Mouse (Mus musculus): ENCODE measurements around the gene 4930469K13Rik. TPM values are rescaled to one million over a fixed set of nuclear protein-coding genes. Genes with fewer than 3 reads are reported as not detected.

The 4930469K13Rik gene
- polyA plus RNA-seq, 1 experiment from 2014 or later: not detected

DNA sequence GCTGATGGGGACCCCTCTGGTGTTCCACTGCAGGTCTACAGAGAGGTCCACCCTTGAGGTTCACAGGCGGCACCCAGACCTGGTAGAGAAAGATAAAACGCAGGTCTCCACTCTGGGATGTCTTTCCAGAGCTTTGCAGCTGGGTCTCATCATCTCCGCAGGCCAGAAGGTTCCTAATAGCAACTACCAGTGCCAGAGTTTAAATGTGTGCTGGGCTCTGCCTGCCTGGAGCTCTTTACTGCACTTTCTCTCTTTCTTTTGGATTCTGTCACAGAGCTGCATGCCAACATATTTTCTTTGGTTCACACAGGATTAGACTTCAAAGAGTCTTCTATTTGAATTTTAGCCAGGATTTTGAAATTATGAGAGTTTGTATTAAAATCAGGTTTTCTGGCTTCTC, 129.2 kb downstream of the 4930469K13Rik start:
- Histone ChIP-seq H3K36me3 (no peaks in the 10 kb centered on the region), H3K27ac (no peak overlapping the region), H3K27me3 (no peaks in the 10 kb centered on the region), H3K9me3 (no peaks in the 10 kb centered on the region), H3K4me2 (replicated peaks) (no peak overlapping the region), H3K4me1 (no peaks in the 10 kb centered on the region), H3K4me3 (no peak overlapping the region), H3K9ac (no peak overlapping the region)
- no peak for ATAC-seq (ENCODE audit: insufficient number of reproducible peaks, insufficient read depth, low FRiP score, low TSS enrichment)
- WGBS: 64% methylated on average over 3 of the region's 3 CpGs

DNA sequence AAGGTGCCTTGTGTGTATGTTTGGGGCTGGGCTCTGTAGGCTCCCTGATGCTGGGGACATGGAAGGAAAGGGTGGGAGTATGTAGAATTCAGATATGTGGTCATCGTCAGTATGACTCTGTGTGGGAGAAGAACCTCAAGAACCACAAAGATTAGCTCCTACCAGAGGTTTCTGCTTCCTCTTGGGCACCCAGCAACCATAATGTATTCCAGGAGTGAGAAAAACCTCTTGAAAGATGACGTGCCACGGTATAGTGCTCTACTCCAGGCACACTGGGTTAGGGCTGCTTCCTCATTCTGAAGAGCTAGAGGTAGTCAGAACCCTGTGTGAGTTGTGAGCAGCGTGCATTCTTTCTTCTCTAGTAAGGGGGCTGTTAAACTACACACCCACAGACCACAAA, 130.6 kb downstream of the 4930469K13Rik start:
- Histone ChIP-seq H3K27me3 (no peaks in the 10 kb centered on the region), H3K9me3 (no peaks in the 10 kb centered on the region), H3K4me2 (replicated peaks) (no peak overlapping the region), H3K27ac (no peak overlapping the region), H3K4me1 (peaks cover 7% of the 10 kb centered on the region; the same call in 1 of the 2 replicates), H3K4me3 (no peak overlapping the region), H3K9ac (no peak overlapping the region), H3K36me3 (no peaks in the 10 kb centered on the region)
- 83% methylated on average over 4 of the region's 4 CpGs for WGBS
- no peak for ATAC-seq (ENCODE audit: insufficient number of reproducible peaks, insufficient read depth, low FRiP score, low TSS enrichment)

DNA sequence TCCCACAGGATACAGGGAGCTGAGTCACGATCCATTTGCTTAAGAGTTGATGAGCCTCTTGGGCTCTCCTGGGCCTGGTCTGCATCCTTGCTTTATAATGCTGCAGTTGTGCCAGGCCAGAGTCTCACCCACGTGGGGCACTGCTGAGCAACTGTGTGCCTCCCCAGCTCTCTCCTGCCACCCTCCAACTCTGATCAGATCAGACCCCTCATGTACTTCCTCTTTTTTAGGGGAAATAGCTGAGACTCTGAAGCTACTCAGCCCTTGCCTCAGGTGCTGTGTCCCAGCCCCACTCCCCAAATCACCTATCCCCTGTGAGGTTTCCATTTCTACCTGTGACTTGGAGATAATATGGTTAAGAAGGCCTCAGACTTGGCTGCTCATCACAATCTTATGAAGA, 133.0 kb downstream of the 4930469K13Rik start:
- Histone ChIP-seq H3K4me2 (replicated peaks) (no peak overlapping the region), H3K27ac (no peak overlapping the region), H3K4me1 (peaks cover 10% of the 10 kb centered on the region; the same call in 1 of the 2 replicates), H3K9ac (no peak overlapping the region), H3K4me3 (no peak overlapping the region), H3K36me3 (no peaks in the 10 kb centered on the region), H3K9me3 (no peaks in the 10 kb centered on the region), H3K27me3 (no peaks in the 10 kb centered on the region)
- ATAC-seq (ENCODE audit: insufficient number of reproducible peaks, insufficient read depth, low FRiP score, low TSS enrichment): no peak
- WGBS: 68% methylated on average over 2 of the region's 2 CpGs

DNA sequence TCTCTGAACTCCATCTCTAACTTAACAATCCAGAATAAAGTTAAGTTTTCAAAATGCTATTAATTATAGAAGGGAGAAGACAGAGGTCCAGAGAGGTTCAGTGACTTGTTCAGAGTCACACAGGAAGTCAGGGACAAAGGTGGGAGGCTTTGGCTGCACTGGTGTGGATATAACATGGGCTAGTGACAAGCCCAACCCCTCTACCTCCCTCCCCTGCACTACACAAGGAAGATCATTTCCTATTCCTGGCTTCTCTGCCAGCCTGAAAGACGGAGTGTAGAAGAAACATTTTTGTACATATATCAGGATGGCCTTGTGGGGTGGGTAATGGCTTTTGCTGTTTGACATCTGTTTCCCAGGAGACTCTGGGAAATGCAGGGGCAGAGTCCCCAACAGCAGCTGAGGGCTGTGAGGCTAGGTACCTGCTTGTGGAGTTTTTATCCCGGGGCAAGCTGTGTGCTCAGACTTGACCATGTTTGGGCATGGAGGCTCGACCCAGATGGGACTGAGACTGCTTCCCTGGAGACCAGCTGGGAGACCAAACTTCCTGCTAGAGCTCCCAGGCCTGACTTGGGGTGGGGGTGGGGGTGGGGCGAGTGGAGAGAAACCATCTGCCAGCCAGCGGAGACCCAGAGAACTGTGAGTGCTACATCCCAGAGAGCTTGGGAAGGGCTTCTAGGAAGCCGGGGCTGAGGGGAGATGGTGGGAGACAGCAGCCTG, 135.5 kb downstream of the 4930469K13Rik start, which contains the start of gene Kcnmb1:
TSS of gene Kcnmb1 (plus strand) at position 326 of the 720 bp plus-strand sequence.
- 35% methylated on average over 6 of the region's 6 CpGs for WGBS
- H3K36me3 ChIP-seq: no peaks in the 10 kb centered on the region
- H3K4me3 ChIP-seq: no peak within 1 kb of the TSS
- ATAC-seq (ENCODE audit: insufficient number of reproducible peaks, insufficient read depth, low FRiP score, low TSS enrichment): 0 out of 2 replicates have a peak, but pooled peaks have one; percentile 9
- H3K27me3 ChIP-seq: no peaks in the 10 kb centered on the region
- no peaks in the 10 kb centered on the region for H3K9me3 ChIP-seq
- H3K27ac ChIP-seq: no peak within 1 kb of the TSS
- H3K4me1 ChIP-seq: peaks cover 10% of the 10 kb centered on the region; the same call in 1 of the 2 replicates
- no peak within 1 kb of the TSS for H3K4me2 ChIP-seq (replicated peaks)
- H3K9ac ChIP-seq: no peak within 1 kb of the TSS

DNA sequence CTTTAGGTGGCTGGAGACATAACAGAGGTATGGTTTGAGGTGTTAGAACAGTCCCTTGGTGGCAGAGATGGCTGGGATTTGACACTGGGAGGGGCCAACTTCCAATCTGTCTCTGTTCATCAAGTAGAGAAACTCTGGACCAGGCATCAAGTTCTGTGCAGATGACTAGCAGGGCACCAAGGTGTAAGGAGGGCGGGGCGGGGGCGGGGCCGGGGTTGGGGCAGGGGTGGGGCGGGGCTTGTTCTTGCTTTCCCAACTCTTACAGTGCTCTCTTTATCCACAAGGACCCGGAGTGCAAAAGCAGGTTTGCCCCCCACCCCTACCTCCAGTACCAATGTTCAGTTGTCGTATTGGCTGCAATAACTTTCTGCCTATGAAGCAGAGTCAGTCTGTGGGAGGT, 136.2 kb downstream of the 4930469K13Rik start:
- no peak overlapping the region for H3K4me3 ChIP-seq
- ATAC-seq (ENCODE audit: insufficient number of reproducible peaks, insufficient read depth, low FRiP score, low TSS enrichment): no peak
- H3K36me3 ChIP-seq: no peaks in the 10 kb centered on the region
- no peak overlapping the region for H3K4me2 ChIP-seq (replicated peaks)
- no peaks in the 10 kb centered on the region for H3K9me3 ChIP-seq
- H3K27me3 ChIP-seq: no peaks in the 10 kb centered on the region
- H3K4me1 ChIP-seq: peaks cover 10% of the 10 kb centered on the region; the same call in 1 of the 2 replicates
- 53% methylated on average over 7 of the region's 7 CpGs for WGBS
- no peak overlapping the region for H3K9ac ChIP-seq
- H3K27ac ChIP-seq: no peak overlapping the region

DNA sequence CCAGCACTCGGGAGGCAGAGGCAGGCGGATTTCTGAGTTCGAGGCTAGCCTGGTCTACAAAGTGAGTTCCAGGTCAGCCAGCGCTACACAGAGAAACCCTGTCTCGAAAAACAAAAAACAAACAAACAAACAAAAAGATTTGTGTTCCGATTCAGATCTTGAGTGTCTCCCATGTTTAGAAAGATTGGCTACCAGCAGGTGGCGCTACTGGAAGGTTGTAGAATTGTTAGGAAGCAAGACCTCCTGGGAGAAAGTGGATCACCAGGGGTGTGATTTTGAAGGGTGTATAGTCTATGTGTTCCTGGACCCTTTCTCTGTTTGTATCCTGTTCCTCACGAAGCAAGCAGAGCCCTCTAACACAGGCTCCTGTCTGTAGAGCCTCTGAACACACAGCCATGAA, 139.6 kb downstream of the 4930469K13Rik start:
- no peak for ATAC-seq (ENCODE audit: insufficient number of reproducible peaks, insufficient read depth, low FRiP score, low TSS enrichment)

DNA sequence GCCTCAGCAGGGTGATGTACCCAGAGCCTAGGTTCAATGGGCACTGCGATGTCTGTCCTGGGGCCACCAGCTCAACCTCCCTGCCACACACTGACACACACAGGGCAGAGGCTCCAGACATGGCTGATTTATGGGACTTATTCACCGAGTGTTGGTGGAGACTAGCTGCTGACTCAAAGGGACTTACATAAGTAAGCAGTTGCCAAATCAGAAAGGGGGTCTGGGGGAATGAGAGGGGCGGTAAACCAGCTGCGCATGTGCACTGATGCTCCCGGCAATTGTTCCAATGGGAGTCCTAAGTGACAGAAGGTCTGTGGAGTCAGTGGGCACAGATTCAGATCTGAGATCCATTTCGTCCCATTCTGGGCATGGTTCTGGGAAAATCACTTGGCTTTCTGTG, 140.8 kb downstream of the 4930469K13Rik start:
- Histone ChIP-seq H3K4me2 (replicated peaks) (no peak overlapping the region), H3K36me3 (no peaks in the 10 kb centered on the region), H3K27ac (no peak overlapping the region), H3K4me1 (peaks cover 2% of the 10 kb centered on the region; the same call in 1 of the 2 replicates), H3K9ac (no peak overlapping the region), H3K9me3 (no peaks in the 10 kb centered on the region), H3K27me3 (no peaks in the 10 kb centered on the region), H3K4me3 (no peak overlapping the region)
- no peak for ATAC-seq (ENCODE audit: insufficient number of reproducible peaks, insufficient read depth, low FRiP score, low TSS enrichment)
- 91% methylated on average over 6 of the region's 6 CpGs for WGBS

More for the DNA sequence above, 139.6 kb downstream of the 4930469K13Rik start:
- Histone ChIP-seq H3K27ac (no peak overlapping the region), H3K4me2 (replicated peaks) (no peak overlapping the region), H3K9me3 (no peaks in the 10 kb centered on the region), H3K4me3 (no peak overlapping the region), H3K36me3 (no peaks in the 10 kb centered on the region), H3K27me3 (no peaks in the 10 kb centered on the region), H3K9ac (no peak overlapping the region), H3K4me1 (peaks cover 10% of the 10 kb centered on the region; the same call in 1 of the 2 replicates)
- WGBS: 81% methylated on average over 8 of the region's 8 CpGs

DNA sequence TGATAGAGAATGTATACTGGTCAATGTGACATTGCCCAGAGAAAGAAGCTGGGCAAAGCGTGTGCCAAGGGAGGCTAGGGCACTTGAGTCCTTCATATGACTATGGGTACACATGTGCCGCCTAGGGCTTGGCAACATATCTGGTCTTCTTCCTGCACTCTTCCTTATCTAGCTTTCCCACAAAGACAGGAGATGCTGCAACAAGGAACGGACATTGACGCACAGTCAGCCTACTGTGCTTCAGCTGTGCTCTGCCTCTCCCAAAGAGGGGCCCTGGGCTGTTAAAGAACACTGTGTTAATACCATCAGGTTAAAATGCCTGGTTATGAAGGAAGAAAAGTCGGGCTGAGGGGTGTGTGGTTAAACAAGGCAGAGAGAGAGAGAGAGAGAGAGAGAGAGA, 141.7 kb downstream of the 4930469K13Rik start:
- no peak overlapping the region for H3K4me3 ChIP-seq
- H3K4me2 ChIP-seq (replicated peaks): no peak overlapping the region
- no peak overlapping the region for H3K9ac ChIP-seq
- H3K9me3 ChIP-seq: no peaks in the 10 kb centered on the region
- H3K27me3 ChIP-seq: no peaks in the 10 kb centered on the region
- H3K27ac ChIP-seq: no peak overlapping the region
- H3K4me1 ChIP-seq: no peaks in the 10 kb centered on the region
- 75% methylated on average over 5 of the region's 5 CpGs for WGBS
- ATAC-seq (ENCODE audit: insufficient number of reproducible peaks, insufficient read depth, low FRiP score, low TSS enrichment): no peak
- H3K36me3 ChIP-seq: no peaks in the 10 kb centered on the region

DNA sequence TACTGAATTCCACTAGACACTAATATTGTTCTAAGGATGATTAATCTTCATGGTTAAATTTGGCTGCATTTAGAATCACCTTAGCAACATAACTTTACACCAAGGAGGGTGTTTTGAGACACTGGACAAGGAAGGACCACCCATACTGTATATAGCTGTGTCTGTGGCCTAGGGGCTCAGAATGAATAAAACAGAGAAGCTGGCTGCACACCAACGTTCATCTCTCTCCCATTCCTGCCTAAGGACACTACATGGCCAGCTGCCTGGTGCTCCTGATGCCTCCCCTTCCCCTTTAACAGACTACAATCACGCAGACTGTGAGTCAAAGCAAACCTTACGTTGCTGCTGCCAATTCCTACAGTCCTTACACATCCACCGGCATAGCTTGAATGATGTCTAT, 142.4 kb downstream of the 4930469K13Rik start:
- H3K27me3 ChIP-seq: no peaks in the 10 kb centered on the region
- WGBS: 71% methylated on average over 4 of the region's 4 CpGs
- ATAC-seq (ENCODE audit: insufficient number of reproducible peaks, insufficient read depth, low FRiP score, low TSS enrichment): no peak
- no peak overlapping the region for H3K4me2 ChIP-seq (replicated peaks)
- no peak overlapping the region for H3K4me3 ChIP-seq
- no peak overlapping the region for H3K27ac ChIP-seq
- H3K9ac ChIP-seq: no peak overlapping the region
- H3K4me1 ChIP-seq: no peaks in the 10 kb centered on the region
- no peaks in the 10 kb centered on the region for H3K36me3 ChIP-seq
- no peaks in the 10 kb centered on the region for H3K9me3 ChIP-seq

DNA sequence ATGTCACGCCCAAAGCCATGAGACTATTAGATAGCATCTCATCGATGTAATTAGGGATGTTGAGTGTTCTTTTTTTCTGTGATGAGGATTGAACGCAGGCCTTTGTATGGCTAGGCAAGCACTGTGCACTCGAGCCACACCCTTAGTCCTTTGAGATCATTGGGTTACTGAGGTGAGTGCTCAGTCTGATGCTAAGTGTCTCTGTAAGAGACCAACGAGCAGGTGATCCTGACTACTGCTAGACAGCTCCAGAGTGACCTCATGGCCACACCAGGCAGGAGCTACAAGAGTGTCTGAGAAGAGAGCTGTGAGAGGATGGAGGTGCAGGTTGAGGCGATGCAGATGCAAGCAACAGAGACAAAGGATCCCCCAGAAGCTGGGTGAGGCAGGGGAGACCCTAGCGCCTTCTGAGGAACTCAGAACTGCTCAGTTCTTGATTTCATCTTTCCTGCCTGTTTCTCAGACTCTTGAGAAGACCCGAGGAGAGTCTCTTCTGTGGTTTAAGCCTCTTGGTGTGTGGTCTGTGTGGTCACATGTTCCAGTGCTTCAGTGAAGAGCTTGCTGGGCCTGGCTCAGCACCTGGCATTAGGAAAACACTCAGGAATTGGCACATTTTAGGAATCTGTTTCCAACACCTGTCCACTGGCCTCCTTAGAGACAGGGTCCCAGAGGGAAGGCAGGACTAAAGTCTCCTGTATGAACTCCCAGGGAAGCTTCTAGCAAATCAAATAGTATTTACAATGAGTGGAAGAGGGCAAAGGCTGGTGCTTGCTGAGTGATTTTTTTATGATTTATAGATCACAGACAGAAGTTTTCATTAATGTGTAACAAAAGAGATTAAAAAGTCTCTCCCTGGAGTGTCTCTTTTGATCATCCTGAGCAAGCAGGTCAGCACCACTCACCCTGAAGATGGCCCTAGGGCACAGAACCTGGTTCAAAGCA, 146.4 kb downstream of the 4930469K13Rik start:
- H3K27ac ChIP-seq: no peak overlapping the region
- H3K36me3 ChIP-seq: no peaks in the 10 kb centered on the region
- WGBS: 77% methylated on average over 8 of the region's 8 CpGs
- no peak overlapping the region for H3K4me3 ChIP-seq
- H3K9me3 ChIP-seq: no peaks in the 10 kb centered on the region
- H3K27me3 ChIP-seq: no peaks in the 10 kb centered on the region
- no peak overlapping the region for H3K9ac ChIP-seq
- H3K4me2 ChIP-seq (replicated peaks): no peak overlapping the region
- no peak for ATAC-seq (ENCODE audit: insufficient number of reproducible peaks, insufficient read depth, low FRiP score, low TSS enrichment)
- no peaks in the 10 kb centered on the region for H3K4me1 ChIP-seq

DNA sequence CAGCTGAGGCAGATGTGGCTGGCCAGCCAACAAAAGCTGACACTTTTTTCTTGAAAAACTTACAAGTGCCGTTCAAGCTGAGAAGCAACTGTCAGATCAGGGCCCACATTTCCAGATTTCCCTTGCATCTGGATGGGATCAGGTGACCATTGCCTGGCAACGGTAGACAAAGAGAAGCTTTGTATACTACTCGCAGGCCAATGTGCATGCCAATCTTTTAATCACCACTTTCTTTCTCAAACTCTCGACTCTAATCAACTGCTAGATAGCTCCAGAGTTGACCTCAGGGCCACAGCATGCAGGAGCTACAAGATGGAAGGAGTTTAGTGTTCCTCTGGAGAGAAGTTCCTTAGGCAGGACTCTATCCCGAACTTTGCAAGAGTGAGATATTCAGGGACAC, 147.2 kb downstream of the 4930469K13Rik start:
- Histone ChIP-seq H3K27me3 (no peaks in the 10 kb centered on the region), H3K4me1 (no peaks in the 10 kb centered on the region), H3K9ac (no peak overlapping the region), H3K9me3 (no peaks in the 10 kb centered on the region), H3K4me2 (replicated peaks) (no peak overlapping the region), H3K27ac (no peak overlapping the region), H3K4me3 (no peak overlapping the region), H3K36me3 (no peaks in the 10 kb centered on the region)
- WGBS: 16% methylated on average over 5 of the region's 5 CpGs
- ATAC-seq (ENCODE audit: insufficient number of reproducible peaks, insufficient read depth, low FRiP score, low TSS enrichment): no peak

DNA sequence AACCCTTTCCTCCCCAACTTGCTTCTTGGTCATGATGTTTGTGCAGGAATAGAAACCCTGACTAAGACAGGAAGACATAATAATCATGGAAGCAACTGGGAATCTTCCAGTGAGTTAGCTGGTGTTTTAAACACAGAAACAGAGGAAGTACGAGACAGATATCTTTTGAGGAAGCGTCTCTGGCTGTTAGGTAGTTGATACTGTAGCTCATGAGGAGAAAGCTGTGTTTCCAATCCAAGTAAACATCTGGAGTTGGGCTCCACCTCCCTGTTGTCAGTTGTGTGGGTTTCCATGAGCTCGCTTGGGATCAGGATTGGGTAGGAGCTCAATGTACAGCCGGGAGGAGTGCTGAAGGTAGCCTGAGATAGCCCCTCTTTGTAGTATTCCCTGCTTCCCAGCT, 151.9 kb downstream of the 4930469K13Rik start:
- ATAC-seq (ENCODE audit: insufficient number of reproducible peaks, insufficient read depth, low FRiP score, low TSS enrichment): no peak
- H3K4me2 ChIP-seq (replicated peaks): no peak overlapping the region
- H3K4me3 ChIP-seq: no peak overlapping the region
- no peaks in the 10 kb centered on the region for H3K27me3 ChIP-seq
- no peak overlapping the region for H3K9ac ChIP-seq
- no peaks in the 10 kb centered on the region for H3K9me3 ChIP-seq
- H3K27ac ChIP-seq: no peak overlapping the region
- WGBS: 84% methylated on average over 4 of the region's 4 CpGs
- H3K36me3 ChIP-seq: no peaks in the 10 kb centered on the region
- no peaks in the 10 kb centered on the region for H3K4me1 ChIP-seq

Measured in embryonic facial prominence, embryonic 12.5 days (tissue).